Mouse (Mus musculus) CH12.LX (cell line): ENCODE measurements around the gene Osbpl6. TPM values are rescaled to one million over a fixed set of nuclear protein-coding genes. Genes with fewer than 3 reads are reported as not detected.

Source experiments
- DNase-seq: peaks from one replicate; pipeline ENCODE4 v3.0.0-alpha.2; 2013; ENCODE audit errors: extremely low read depth
- H3K27ac ChIP-seq: 2 replicates; pipeline ENCODE4 v1.5.1; 2012; ENCODE audit warnings: low read depth, mild to moderate bottlenecking, control low read depth, moderate library complexity; ENCODE audit not compliant: insufficient read depth
- H3K27me3 ChIP-seq: replicated peaks from 2 replicates; pipeline ENCODE3; 2012; ENCODE audit warnings: inconsistent platforms
- H3K36me3 ChIP-seq, 2 experiments: replicated peaks in 1 of 2; 2 replicates each; pipeline versions ENCODE3 to v1.6.1; 2012; ENCODE audit warnings: inconsistent platforms in 1 of 2, low read length in 1 of 2, mild to moderate bottlenecking in 1 of 2, mixed read lengths in 1 of 2, moderate library complexity in 1 of 2; ENCODE audit not compliant: control insufficient read depth in 1 of 2, insufficient read depth in 1 of 2
- H3K4me1 ChIP-seq, 2 experiments: 2 replicates each; pipeline ENCODE4 v1.6.1; 2012; ENCODE audit warnings: inconsistent platforms in 1 of 2, moderate library complexity in 1 of 2; ENCODE audit not compliant: insufficient read depth in 2 of 2, control insufficient read depth in 1 of 2
- H3K4me2 ChIP-seq: 2 replicates; pipeline ENCODE4 v1.6.1; 2012; ENCODE audit warnings: low read depth, mild to moderate bottlenecking, control low read depth; ENCODE audit not compliant: poor library complexity, insufficient read depth, severe bottlenecking
- H3K4me3 ChIP-seq, 3 experiments: fragments of 150-350 bp in 1 of 3; sonication (generic) in 1 of 3; replicated peaks in 1 of 3; 2 replicates each; pipeline versions ENCODE3 to v1.5.1; 2011 to 2012; ENCODE audit warnings: low read depth in 2 of 3, low read length in 2 of 3, mild to moderate bottlenecking in 2 of 3, moderate library complexity in 2 of 3, control low read depth in 1 of 3, improper control_type of control experiment in 1 of 3, inconsistent platforms in 1 of 3, mixed read lengths in 1 of 3; ENCODE audit not compliant: poor library complexity in 1 of 3
- H3K79me2 ChIP-seq: replicated peaks from 2 replicates; pipeline ENCODE4 v1.6.1; 2012; ENCODE audit warnings: mild to moderate bottlenecking, moderate library complexity; ENCODE audit not compliant: control insufficient read depth, poor library complexity, insufficient read depth, severe bottlenecking; ENCODE audit errors: extremely low read depth
- H3K9ac ChIP-seq: 2 replicates; pipeline ENCODE4 v1.6.1; 2012; ENCODE audit warnings: low read depth, mild to moderate bottlenecking, control low read depth, moderate library complexity; ENCODE audit not compliant: insufficient read depth
- H3K9me3 ChIP-seq: replicated peaks from 2 replicates; pipeline ENCODE3; 2012; ENCODE audit warnings: low read length, inconsistent platforms, mixed read lengths
- BHLHE40 ChIP-seq: IDR thresholded peaks from 2 replicates; pipeline ENCODE4 v1.6.1; 2011; ENCODE audit warnings: mild to moderate bottlenecking, low read depth, low read length, improper control_type of control experiment
- E2F4 ChIP-seq: IDR thresholded peaks from 2 replicates; pipeline ENCODE4 v1.6.1; 2011; ENCODE audit warnings: low read depth, low read length, improper control_type of control experiment; ENCODE audit not compliant: insufficient replicate concordance
- ELF1 ChIP-seq: IDR thresholded peaks from 2 replicates; pipeline ENCODE4 v1.6.1; 2014; ENCODE audit warnings: low read depth, mild to moderate bottlenecking, inconsistent platforms, low read length, improper control_type of control experiment
- EP300 ChIP-seq: IDR thresholded peaks from 2 replicates; pipeline ENCODE4 v1.6.1; 2011; ENCODE audit warnings: low read length, improper control_type of control experiment
- ETS1 ChIP-seq: conservative IDR thresholded peaks from 2 replicates; pipeline ENCODE4 v1.6.1; 2012; ENCODE audit warnings: low read depth, mild to moderate bottlenecking, inconsistent platforms, low read length, improper control_type of control experiment, moderate library complexity
- IRF4 ChIP-seq: IDR thresholded peaks from 2 replicates; pipeline ENCODE4 v1.6.1; 2014; ENCODE audit warnings: low read depth, mild to moderate bottlenecking, inconsistent platforms, low read length, improper control_type of control experiment
- JUN ChIP-seq: IDR thresholded peaks from 2 replicates; pipeline ENCODE4 v1.6.1; 2011; ENCODE audit warnings: low read depth, mild to moderate bottlenecking, low read length, improper control_type of control experiment, moderate library complexity; ENCODE audit not compliant: insufficient read depth
- JUND ChIP-seq: conservative IDR thresholded peaks from 2 replicates; pipeline ENCODE4 v1.6.1; 2011; ENCODE audit warnings: low read depth, low read length, improper control_type of control experiment
- MAFK ChIP-seq: IDR thresholded peaks from 2 replicates; pipeline ENCODE4 v1.6.1; 2011; ENCODE audit warnings: low read length, improper control_type of control experiment; ENCODE audit not compliant: insufficient replicate concordance
- MAX ChIP-seq: IDR thresholded peaks from 2 replicates; pipeline ENCODE4 v1.6.1; 2011; ENCODE audit warnings: low read length, improper control_type of control experiment
- MEF2A ChIP-seq: IDR thresholded peaks from 2 replicates; pipeline ENCODE4 v1.6.1; 2014; ENCODE audit warnings: low read depth, mild to moderate bottlenecking, inconsistent platforms, low read length, improper control_type of control experiment, borderline replicate concordance
- NRF1 ChIP-seq: IDR thresholded peaks from 2 replicates; pipeline ENCODE4 v1.6.1; 2014; ENCODE audit warnings: low read depth, mild to moderate bottlenecking, inconsistent platforms, low read length, improper control_type of control experiment, moderate library complexity
- RCOR1 ChIP-seq: conservative IDR thresholded peaks from 2 replicates; pipeline ENCODE4 v1.6.1; 2012; ENCODE audit warnings: low read depth, mild to moderate bottlenecking, inconsistent platforms, low read length, improper control_type of control experiment
- SIN3A ChIP-seq: IDR thresholded peaks from 2 replicates; pipeline ENCODE4 v1.6.1; 2012; ENCODE audit warnings: low read length, improper control_type of control experiment, inconsistent platforms
- ZC3H11A ChIP-seq: IDR thresholded peaks from 2 replicates; pipeline ENCODE4 v1.6.1; 2012; ENCODE audit warnings: low read depth, mild to moderate bottlenecking, inconsistent platforms, low read length, improper control_type of control experiment
- ZKSCAN1 ChIP-seq: IDR thresholded peaks from 2 replicates; pipeline ENCODE4 v1.6.1; 2012; ENCODE audit warnings: low read depth, inconsistent platforms, low read length, improper control_type of control experiment, borderline replicate concordance
- dilution Hi-C: fragments of 300-500 bp; cut with MboI; formaldehyde crosslinking; loops from 2 replicates; pipeline ENCODE4 v1.14.3; 2020; ENCODE audit warnings: low sequenced_read_pairs; ENCODE audit not compliant: extremely low pct_unique_long_range_greater_than_20kb, extremely low pct_ligation_motif_present
- in situ Hi-C: fragments of 300-500 bp; cut with MboI; formaldehyde crosslinking; loops from 3 replicates; pipeline ENCODE4 v1.14.3; 2019; ENCODE audit warnings: low sequenced_read_pairs, low pct_ligation_motif_present, low pct_unique_long_range_greater_than_20kb, mixed read lengths
- polyA plus RNA-seq: library from polyadenylated mRNA; unstranded; fragments of >175 nt; gene quantifications from 2 replicates; pipeline ENCODE4 v1.2.1, GENCODE M21; 2012; ENCODE audit warnings: low read depth; ENCODE audit not compliant: insufficient read length
- total RNA-seq, 2 experiments: library from RNA; depleted of rRNA; stranded (reverse); fragments of 300-350 nt in 1 of 2; fragments of >200 nt in 1 of 2; gene quantifications; 2 replicates each; pipeline ENCODE4 v1.2.3; 2012 to 2014

The Osbpl6 gene
- total and polyA plus RNA-seq, 3 experiments = 0.19 to 0.60 (median 0.38) TPM

GRCm38 (mm10) chr2:76534932-76535331 lies 128.6 kb downstream of the Osbpl6 start:
- Histone ChIP-seq H3K4me3 (no peak overlapping the region), H3K4me1 (no peaks in the 10 kb centered on the region; a peak in 1 of 4 replicates), H3K79me2 (no peaks in the 10 kb centered on the region), H3K9me3 (no peaks in the 10 kb centered on the region), H3K27ac (no peak overlapping the region), H3K27me3 (no peaks in the 10 kb centered on the region), H3K4me2 (no peak overlapping the region), H3K36me3 (no peaks in the 10 kb centered on the region), H3K9ac (no peak overlapping the region)
- DNase-seq = no peak
- in situ Hi-C loops = no loop called here
- dilution Hi-C loops = no loop called here
- no peak for TF ChIP-seq JUND

GRCm38 (mm10) chr2:76541900-76542299 lies 135.6 kb downstream of the Osbpl6 start:
- TF ChIP-seq E2F4 (no peak), IRF4 (no peak), MAFK (no peak), JUN (no peak), SIN3A (no peak), RCOR1 (no peak), NRF1 (no peak), EP300 (no peak), ELF1 (no peak), ZKSCAN1 (no peak), ZC3H11A (no peak), ETS1 (no peak), MAX (no peak), BHLHE40 (no peak), MEF2A (no peak)
- no peak overlapping the region for H3K27ac ChIP-seq
- no peak overlapping the region for H3K9ac ChIP-seq
- DNase-seq = no peak
- H3K4me2 ChIP-seq = peak overlapping the region; percentile 50; the same call in 1 of the 2 replicates
- no peaks in the 10 kb centered on the region for H3K79me2 ChIP-seq
- in situ Hi-C loops = no loop called here
- H3K4me1 ChIP-seq = no peaks in the 10 kb centered on the region; a peak in 1 of 4 replicates
- H3K9me3 ChIP-seq = no peaks in the 10 kb centered on the region
- no peak overlapping the region for H3K4me3 ChIP-seq
- dilution Hi-C loops = no loop called here
- H3K36me3 ChIP-seq = no peaks in the 10 kb centered on the region
- no peaks in the 10 kb centered on the region for H3K27me3 ChIP-seq
